Mouse (Mus musculus): ENCODE measurements around the gene Kcnip3.

- TF ChIP-seq CTCF (conservative IDR thresholded peaks at IDR 0.05; ENCODE audit: insufficient read depth, insufficient read length, low read depth, low read length) (no peak), POLR2A (IDR thresholded peaks at IDR 0.05; ENCODE audit: low read depth, low read length) (no peak)
Measured at GRCm38 (mm10) chr2:127481841-127482532, 39.9 kb downstream of the Kcnip3 start.
